Mouse (Mus musculus) midbrain, embryonic 11.5 days (tissue): ENCODE measurements at regions not wholly inside any gene's neighbourhood (a gene's known extent, or its start where the extent isn't known, plus 50 kb on each side); places are given as distances from the start of the nearest gene placed in this dataset.

Experiments
- ATAC-seq: fragments of 200-750 bp; cut with Nextera tagmentation; 2 replicates; pipeline ENCODE4 v1.8.0; 2017; ENCODE audit warnings: moderate TSS enrichment, moderate library complexity; ENCODE audit not compliant: low FRiP score
- DNase-seq: peaks from one replicate; pipeline ENCODE4 v3.0.0; 2015; ENCODE audit warnings: low spot score; ENCODE audit errors: missing footprints
- H3K27ac ChIP-seq: fragments of 300-500 bp; sonication (generic); 2 replicates; pipeline ENCODE4 v1.5.1; 2014; ENCODE audit warnings: low read depth, low read length
- H3K27me3 ChIP-seq: fragments of 300-500 bp; sonication (generic); 2 replicates; pipeline ENCODE4 v1.6.1; 2014; ENCODE audit warnings: mild to moderate bottlenecking, low read length, moderate library complexity, mixed read lengths; ENCODE audit not compliant: control insufficient read depth, insufficient read depth
- H3K36me3 ChIP-seq: fragments of 300-500 bp; sonication (generic); 2 replicates; pipeline ENCODE4 v1.6.1; 2014; ENCODE audit warnings: mild to moderate bottlenecking, low read length, moderate library complexity, mixed read lengths; ENCODE audit not compliant: control insufficient read depth, insufficient read depth
- H3K4me1 ChIP-seq: fragments of 300-500 bp; sonication (generic); 2 replicates; pipeline ENCODE4 v1.6.1; 2014; ENCODE audit warnings: low read length; ENCODE audit not compliant: control insufficient read depth, insufficient read depth
- H3K4me2 ChIP-seq: fragments of 300-500 bp; sonication (generic); 2 replicates; pipeline ENCODE4 v1.6.1; 2014; ENCODE audit warnings: mild to moderate bottlenecking, moderate library complexity
- H3K4me3 ChIP-seq: fragments of 300-500 bp; sonication (generic); 2 replicates; pipeline ENCODE4 v1.5.1; 2014; ENCODE audit warnings: low read depth, low read length
- H3K9ac ChIP-seq: fragments of 300-500 bp; sonication (generic); 2 replicates; pipeline ENCODE4 v1.6.1; 2014; ENCODE audit warnings: low read length
- H3K9me3 ChIP-seq: fragments of 300-500 bp; sonication (generic); 2 replicates; pipeline ENCODE4 v1.6.1; 2016; ENCODE audit warnings: low read length; ENCODE audit not compliant: control insufficient read depth
- WGBS: fragments of 180-500 bp; shearing (Covaris S2); extraction: QIAGEN DNeasy Blood & Tissue Kit; methylation state at CpG from one replicate; pipeline ENCODE4 v1.1.7; 2014; 5-methylcytosine and 5-hydroxymethylcytosine counted together

DNA sequence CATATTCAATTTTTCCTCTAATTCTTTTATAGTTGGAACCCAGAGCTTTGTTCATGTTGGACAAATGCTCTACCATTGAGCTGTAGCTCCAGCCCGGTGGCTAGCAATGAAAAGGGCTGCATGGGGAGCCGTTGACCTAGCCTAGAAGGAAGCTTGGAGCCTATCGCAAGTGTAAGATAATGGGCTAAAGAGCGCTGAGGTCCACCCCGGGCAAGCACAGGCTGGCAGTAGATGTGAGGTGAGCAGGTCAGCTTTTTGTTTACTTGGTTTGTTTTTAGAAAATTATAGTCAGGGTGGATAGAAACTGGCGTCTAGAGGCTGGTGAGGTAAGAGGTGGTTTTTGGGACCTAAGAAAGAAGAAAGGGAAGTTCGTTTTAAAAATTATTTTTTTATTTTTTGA is 181.0 kb downstream of the Plpp3 start:
- no peak for ATAC-seq
- Histone ChIP-seq H3K27me3 (no peaks in the 10 kb centered on the region), H3K4me1 (no peaks in the 10 kb centered on the region), H3K9me3 (no peaks in the 10 kb centered on the region), H3K4me2 (no peak overlapping the region), H3K4me3 (no peak overlapping the region), H3K36me3 (no peaks in the 10 kb centered on the region), H3K27ac (no peak overlapping the region), H3K9ac (no peak overlapping the region)
- WGBS: 84% methylated on average over 7 of the region's 7 CpGs
- no peak for DNase-seq

DNA sequence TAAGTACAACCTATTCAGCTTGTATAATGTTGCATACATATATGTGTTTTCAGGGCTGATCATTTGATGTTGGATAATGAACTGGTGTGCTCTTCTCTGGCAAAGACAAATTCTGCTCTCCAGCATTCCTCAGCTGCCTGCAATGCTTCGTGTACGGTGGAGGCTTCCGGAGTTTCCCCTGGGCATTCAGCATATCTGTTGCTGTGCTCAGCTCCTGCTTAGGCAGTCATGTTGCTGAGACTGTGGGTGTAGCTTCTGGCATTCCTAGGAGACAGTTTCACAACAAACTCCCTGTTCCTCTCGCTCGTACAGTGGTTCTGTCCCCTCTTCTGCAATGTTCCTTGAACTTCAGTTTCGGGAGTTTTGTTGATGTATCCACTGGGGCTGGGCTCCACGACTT is 181.7 kb downstream of the Plpp3 start:
- H3K9ac ChIP-seq: no peak overlapping the region
- DNase-seq (peak; percentile 78), ATAC-seq (no peak)
- no peaks in the 10 kb centered on the region for H3K27me3 ChIP-seq
- no peak overlapping the region for H3K4me3 ChIP-seq
- 84% methylated on average over 7 of the region's 7 CpGs for WGBS
- H3K4me2 ChIP-seq: no peak overlapping the region
- H3K4me1 ChIP-seq: no peaks in the 10 kb centered on the region
- H3K36me3 ChIP-seq: no peaks in the 10 kb centered on the region
- H3K27ac ChIP-seq: no peak overlapping the region
- H3K9me3 ChIP-seq: no peaks in the 10 kb centered on the region

DNA sequence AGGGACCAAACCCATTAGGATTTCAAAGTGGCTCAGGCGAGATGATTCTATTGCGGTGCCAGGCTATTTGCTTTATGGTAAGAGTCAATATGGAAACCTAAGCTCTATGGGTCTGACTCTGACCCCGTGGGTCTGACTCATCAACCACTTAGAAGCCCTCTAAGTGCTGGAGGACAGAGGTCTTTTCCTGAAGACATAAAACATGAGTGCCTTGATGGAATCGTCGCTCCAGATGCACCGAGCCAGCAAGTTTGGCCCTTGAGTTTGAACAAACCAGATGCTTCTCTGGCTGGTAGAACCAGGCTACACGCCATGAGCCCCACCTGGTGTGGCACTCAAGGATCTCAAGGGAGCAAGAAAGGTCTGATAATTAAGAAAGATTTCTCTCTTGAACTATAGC is 184.1 kb downstream of the Plpp3 start:
- H3K9ac ChIP-seq: no peak overlapping the region
- no peak overlapping the region for H3K27ac ChIP-seq
- no peaks in the 10 kb centered on the region for H3K9me3 ChIP-seq
- no peaks in the 10 kb centered on the region for H3K27me3 ChIP-seq
- no peaks in the 10 kb centered on the region for H3K4me1 ChIP-seq
- no peak overlapping the region for H3K4me2 ChIP-seq
- no peaks in the 10 kb centered on the region for H3K36me3 ChIP-seq
- 90% methylated on average over 7 of the region's 7 CpGs for whole genome bisulfite sequencing
- no peak overlapping the region for H3K4me3 ChIP-seq
- no peak for ATAC-seq
- DNase-seq: no peak

DNA sequence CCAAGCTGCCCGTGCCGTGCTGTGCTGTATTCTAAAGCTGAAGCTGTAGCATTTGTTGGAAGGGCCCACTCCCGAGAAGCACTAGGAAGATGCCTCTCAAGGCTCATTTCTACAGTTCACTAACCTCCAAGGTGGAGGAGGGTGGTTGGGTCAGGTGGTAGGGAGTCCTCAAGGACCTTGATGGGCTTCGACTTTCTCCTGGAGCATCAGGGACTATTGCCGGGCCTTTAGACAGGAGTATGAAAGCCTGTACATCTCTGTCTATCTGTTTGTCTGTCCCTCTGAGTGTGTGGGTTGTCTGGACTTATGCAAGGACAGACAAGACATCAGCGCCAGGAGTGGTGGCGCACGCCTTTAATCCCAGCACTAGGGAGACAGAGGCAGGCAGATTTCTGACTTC is 189.7 kb downstream of the Plpp3 start:
- H3K36me3 ChIP-seq: no peaks in the 10 kb centered on the region
- no peak overlapping the region for H3K9ac ChIP-seq
- 94% methylated on average over 8 of the region's 8 CpGs for WGBS
- no peak overlapping the region for H3K4me2 ChIP-seq
- no peaks in the 10 kb centered on the region for H3K27me3 ChIP-seq
- DNase-seq: peak; percentile 19
- no peaks in the 10 kb centered on the region for H3K4me1 ChIP-seq
- H3K4me3 ChIP-seq: no peak overlapping the region
- H3K9me3 ChIP-seq: no peaks in the 10 kb centered on the region
- H3K27ac ChIP-seq: no peak overlapping the region
- ATAC-seq: no peak

DNA sequence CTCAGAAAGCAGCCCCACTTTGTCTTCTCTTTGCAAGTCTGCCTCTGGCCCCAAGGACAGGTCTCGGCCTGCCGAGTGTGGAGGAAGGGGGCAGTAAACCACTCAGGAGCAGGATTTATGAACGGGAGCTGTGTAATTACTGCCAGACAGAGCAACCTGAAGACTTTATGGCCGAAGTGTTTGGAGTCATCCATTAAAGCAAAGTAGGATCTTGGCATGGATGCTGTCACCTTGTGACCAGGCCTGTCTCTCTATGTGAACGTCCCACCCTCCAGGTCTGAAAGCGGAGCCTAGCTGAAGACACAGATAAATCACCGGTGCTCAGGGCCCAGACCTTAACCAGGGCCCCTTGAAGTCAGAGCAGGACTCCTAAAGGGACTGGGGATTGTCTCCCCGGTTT is 190.8 kb downstream of the Plpp3 start:
- Histone ChIP-seq H3K4me2 (no peak overlapping the region), H3K36me3 (no peaks in the 10 kb centered on the region), H3K4me3 (no peak overlapping the region), H3K27ac (no peak overlapping the region), H3K9me3 (no peaks in the 10 kb centered on the region), H3K9ac (no peak overlapping the region), H3K4me1 (no peaks in the 10 kb centered on the region), H3K27me3 (no peaks in the 10 kb centered on the region)
- no peak for ATAC-seq
- WGBS: 89% methylated on average over 8 of the region's 8 CpGs
- DNase-seq: peak; percentile 60

DNA sequence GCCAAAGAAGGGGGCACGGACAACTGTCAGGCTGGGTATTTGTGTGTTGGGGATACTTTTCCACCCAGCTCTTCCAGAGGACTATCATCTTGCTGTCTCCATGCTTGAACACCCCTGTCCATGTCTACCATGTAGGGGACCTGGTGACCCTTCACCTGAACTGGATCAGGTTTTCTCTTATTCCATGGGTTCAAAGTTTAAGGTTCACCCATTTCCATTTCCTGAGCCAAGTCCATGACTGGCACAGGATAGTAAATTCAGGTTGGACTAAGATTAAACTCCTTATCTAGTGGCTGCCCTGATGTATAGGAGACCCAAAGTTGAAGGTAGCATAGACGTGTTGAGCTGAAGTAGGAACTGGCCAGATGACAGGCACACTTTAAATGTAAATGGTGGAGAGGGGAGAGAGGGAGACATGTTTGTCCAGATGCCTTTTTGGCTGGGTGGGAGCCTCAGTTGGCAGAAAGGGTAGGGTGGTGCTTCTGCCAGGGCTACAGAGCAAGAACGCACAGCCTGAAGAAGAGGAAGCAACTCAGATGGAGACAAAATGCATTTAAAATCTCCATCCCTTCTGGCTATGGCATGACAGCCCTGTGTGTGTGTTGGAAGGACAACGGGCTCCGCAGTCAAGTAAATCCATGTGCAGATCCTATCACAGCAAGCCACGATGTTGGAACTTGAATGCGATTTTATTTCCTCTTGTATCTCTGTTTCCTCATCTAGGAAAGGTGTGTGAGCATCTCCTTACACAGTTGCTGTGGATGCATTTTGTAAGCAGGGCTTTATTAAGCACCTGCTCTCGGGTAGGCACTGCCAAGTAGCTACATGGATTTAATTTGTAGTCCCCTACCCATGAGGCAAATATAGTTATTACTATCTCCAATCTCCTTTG is 192.4 kb downstream of the Plpp3 start:
- H3K36me3 ChIP-seq: no peaks in the 10 kb centered on the region
- WGBS: 93% methylated on average over 8 of the region's 8 CpGs
- H3K9ac ChIP-seq: no peak overlapping the region
- ATAC-seq (no peak), DNase-seq (peak; percentile 72)
- no peak overlapping the region for H3K27ac ChIP-seq
- no peaks in the 10 kb centered on the region for H3K9me3 ChIP-seq
- no peak overlapping the region for H3K4me3 ChIP-seq
- no peaks in the 10 kb centered on the region for H3K27me3 ChIP-seq
- no peak overlapping the region for H3K4me2 ChIP-seq
- no peaks in the 10 kb centered on the region for H3K4me1 ChIP-seq

DNA sequence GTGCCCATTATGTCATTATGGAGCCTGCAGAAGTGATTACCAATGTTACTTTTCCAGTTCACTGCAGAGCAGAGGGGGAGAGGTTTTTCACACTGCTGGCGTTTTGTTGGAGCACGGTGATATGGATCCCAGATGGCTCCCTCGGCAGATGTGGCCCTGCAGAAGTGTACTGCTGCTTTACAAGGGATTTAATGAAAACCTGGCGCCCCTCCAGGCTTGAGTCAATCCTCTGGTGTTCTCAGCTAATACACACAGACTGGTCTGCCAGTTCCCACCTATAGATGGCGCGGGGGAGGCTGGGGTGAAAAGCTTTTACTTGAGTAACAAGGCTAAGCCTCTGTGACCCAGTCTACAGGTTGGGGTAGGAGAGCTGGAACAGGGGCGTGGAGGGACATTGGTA is 195.2 kb downstream of the Plpp3 start:
- DNase-seq (peak; percentile 69), ATAC-seq (no peak)
- no peaks in the 10 kb centered on the region for H3K36me3 ChIP-seq
- peaks cover 5% of the 10 kb centered on the region; the same call in 1 of the 2 replicates for H3K4me1 ChIP-seq
- H3K27ac ChIP-seq: no peak overlapping the region
- WGBS: 78% methylated on average over 7 of the region's 7 CpGs
- H3K4me2 ChIP-seq: no peak overlapping the region
- no peaks in the 10 kb centered on the region for H3K9me3 ChIP-seq
- no peak overlapping the region for H3K4me3 ChIP-seq
- H3K9ac ChIP-seq: no peak overlapping the region
- H3K27me3 ChIP-seq: no peaks in the 10 kb centered on the region

DNA sequence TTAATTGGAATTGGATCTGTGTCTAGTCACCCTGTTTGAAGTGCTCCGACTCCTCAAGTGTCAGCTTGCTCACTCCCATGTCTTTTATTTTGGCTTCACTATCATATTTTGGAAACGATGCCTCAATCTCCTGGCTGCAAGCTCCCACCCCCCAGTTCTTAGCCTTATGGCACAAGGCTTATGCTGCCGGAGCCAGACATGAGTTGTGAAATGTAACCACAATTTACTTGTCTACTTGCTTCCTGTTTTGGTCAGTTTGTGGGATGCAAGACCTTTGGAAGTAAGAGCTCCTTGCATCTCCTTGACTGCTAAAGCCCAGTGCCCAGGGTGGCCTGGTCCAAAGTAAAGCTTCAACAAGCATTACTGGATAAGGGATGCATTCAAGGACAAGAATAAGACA is 195.8 kb downstream of the Plpp3 start:
- H3K9ac ChIP-seq: no peak overlapping the region
- no peaks in the 10 kb centered on the region for H3K27me3 ChIP-seq
- WGBS: 90% methylated on average over 3 of the region's 3 CpGs
- no peak overlapping the region for H3K4me3 ChIP-seq
- H3K36me3 ChIP-seq: no peaks in the 10 kb centered on the region
- peaks cover 5% of the 10 kb centered on the region; the same call in 1 of the 2 replicates for H3K4me1 ChIP-seq
- H3K27ac ChIP-seq: no peak overlapping the region
- H3K9me3 ChIP-seq: no peaks in the 10 kb centered on the region
- ATAC-seq (no peak), DNase-seq (no peak)
- no peak overlapping the region for H3K4me2 ChIP-seq

DNA sequence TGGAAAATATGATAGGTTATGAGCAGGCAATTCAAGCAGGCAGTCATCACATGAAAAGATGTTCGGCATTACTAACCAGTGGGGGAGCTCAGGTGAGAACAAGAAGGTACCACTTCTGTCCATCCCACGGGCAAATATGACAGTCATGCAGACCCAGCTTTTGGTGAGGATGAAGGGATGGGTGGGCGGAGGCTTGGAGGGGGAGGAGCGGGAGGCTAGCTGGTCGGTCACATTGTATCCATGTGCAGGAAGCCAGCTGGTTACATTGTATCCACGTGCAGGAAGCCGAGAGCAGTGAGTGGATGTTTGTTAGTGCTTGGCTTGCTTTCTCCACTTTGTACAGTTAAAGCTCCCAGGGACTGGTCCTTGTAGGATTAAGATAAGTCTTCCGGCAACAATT is 196.9 kb downstream of the Plpp3 start:
- ATAC-seq: no peak
- Histone ChIP-seq H3K27me3 (no peaks in the 10 kb centered on the region), H3K4me2 (no peak overlapping the region), H3K4me3 (no peak overlapping the region), H3K9me3 (no peaks in the 10 kb centered on the region), H3K36me3 (no peaks in the 10 kb centered on the region), H3K9ac (no peak overlapping the region), H3K27ac (no peak overlapping the region), H3K4me1 (peaks cover 5% of the 10 kb centered on the region; the same call in 1 of the 2 replicates)
- WGBS: 79% methylated on average over 8 of the region's 8 CpGs
- peak; percentile 56 for DNase-seq
